Mouse (Mus musculus): ENCODE measurements around the gene Shd. TPM values are rescaled to one million over a fixed set of nuclear protein-coding genes. Genes with fewer than 3 reads are reported as not detected.

The Shd gene
- polyA plus RNA-seq, 1 experiment: 3.4 TPM

GRCm38 (mm10) chr17:56020400-56021084, 50.3 kb downstream of the Shd start:
- no peak overlapping the region for H3K4me3 ChIP-seq (ENCODE audit: low read depth, low read length)
- peaks cover 10% of the 10 kb centered on the region for H3K4me1 ChIP-seq (ENCODE audit: control insufficient read depth, insufficient read depth, insufficient read length, low read length)
- H3K27me3 ChIP-seq (ENCODE audit: control insufficient read depth, insufficient read depth, low read length): no peaks in the 10 kb centered on the region
- no peak overlapping the region for H3K27ac ChIP-seq (ENCODE audit: insufficient read depth, low read depth, low read length)
- H3K36me3 ChIP-seq (ENCODE audit: control insufficient read depth, insufficient read depth, low read length): peaks cover 45% of the 10 kb centered on the region
- WGBS: 85% methylated on average over 6 of the region's 6 CpGs
- no peak for TF ChIP-seq CTCF (IDR thresholded peaks at IDR 0.05; ENCODE audit: extremely low read depth, insufficient read length, insufficient replicate concordance, low read depth, low read length)
- TF ChIP-seq POLR2A (IDR thresholded peaks at IDR 0.05; ENCODE audit: low read depth, low read length): no peak

- Histone ChIP-seq H3K27me3 (ENCODE audit: control insufficient read depth, insufficient read depth, low read length) (no peaks in the 10 kb centered on the region), H3K27ac (ENCODE audit: insufficient read depth, low read depth, low read length) (no peak overlapping the region), H3K4me1 (ENCODE audit: control insufficient read depth, insufficient read depth, insufficient read length, low read length) (peaks cover 10% of the 10 kb centered on the region), H3K4me3 (ENCODE audit: low read depth, low read length) (no peak overlapping the region), H3K36me3 (ENCODE audit: control insufficient read depth, insufficient read depth, low read length) (peaks cover 37% of the 10 kb centered on the region)
- WGBS: 78% methylated on average over 4 of the region's 4 CpGs
- no peak for TF ChIP-seq CTCF (IDR thresholded peaks at IDR 0.05; ENCODE audit: extremely low read depth, insufficient read length, insufficient replicate concordance, low read depth, low read length)
- TF ChIP-seq POLR2A (IDR thresholded peaks at IDR 0.05; ENCODE audit: low read depth, low read length): no peak
Measured at GRCm38 (mm10) chr17:56021161-56021910, 51.1 kb downstream of the Shd start.

DNA sequence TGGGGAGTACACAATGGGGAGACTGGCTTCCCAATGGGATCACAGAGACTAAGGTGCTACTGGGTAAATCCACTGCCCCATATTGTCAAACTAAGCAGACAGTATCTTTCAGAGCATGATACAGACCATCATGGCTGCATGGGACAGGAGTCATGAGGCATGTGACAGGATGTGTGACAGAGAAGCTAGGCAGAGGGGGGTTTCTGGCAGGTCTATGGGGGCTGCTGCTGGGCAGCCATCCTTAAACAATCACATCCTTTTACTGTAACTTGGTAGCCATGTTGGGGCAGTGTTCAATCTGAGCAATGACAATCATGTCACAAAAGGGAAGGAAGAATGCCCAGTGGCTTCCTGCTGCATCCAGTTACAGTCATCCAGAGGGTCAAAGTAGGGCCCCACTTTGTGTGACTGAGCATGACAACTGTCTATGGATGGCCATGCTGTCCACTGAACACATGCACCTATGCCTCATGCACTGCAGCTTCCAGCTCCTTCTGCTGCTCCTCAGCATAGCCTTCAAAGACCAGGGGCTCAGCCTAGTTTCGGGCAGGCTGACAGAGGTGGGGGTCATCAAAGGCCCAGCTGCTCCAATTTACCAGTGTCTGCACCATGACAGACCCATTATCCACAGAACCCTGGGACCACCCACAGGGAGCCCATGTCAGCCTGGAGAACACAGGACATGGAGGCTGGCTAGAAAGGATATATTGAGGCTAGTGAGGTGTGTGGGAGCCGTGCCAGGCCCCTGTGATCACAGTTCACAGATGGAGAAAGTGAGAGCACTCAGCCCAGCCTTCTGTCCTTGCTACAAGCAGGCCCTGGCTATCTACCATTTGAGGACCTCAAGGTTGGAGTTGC, 52.1 kb downstream of the Shd start:
- no peak overlapping the region for H3K27ac ChIP-seq (ENCODE audit: insufficient read depth, low read depth, low read length)
- H3K4me1 ChIP-seq (ENCODE audit: control insufficient read depth, insufficient read depth, insufficient read length, low read length): peaks cover 10% of the 10 kb centered on the region

DNA sequence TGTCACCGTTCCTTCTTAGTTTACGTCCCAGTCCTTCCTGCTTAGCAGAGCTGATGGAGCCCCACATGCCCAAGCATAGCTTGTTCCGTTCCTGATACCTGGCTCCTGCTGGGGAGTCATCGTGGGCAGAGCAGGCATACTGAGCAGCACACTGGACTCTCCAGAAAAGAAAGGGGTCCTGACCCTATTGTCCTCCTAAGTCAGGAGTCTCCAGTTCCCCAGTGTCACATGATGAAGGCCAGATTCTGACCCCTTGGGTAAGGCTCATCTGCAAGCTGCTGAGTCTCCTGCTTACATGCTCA, 52.7 kb downstream of the Shd start:
- Histone ChIP-seq H3K4me1 (ENCODE audit: control insufficient read depth, insufficient read depth, insufficient read length, low read length) (peaks cover 10% of the 10 kb centered on the region), H3K27me3 (ENCODE audit: control insufficient read depth, insufficient read depth, low read length) (no peaks in the 10 kb centered on the region), H3K4me3 (ENCODE audit: low read depth, low read length) (no peak overlapping the region), H3K27ac (ENCODE audit: insufficient read depth, low read depth, low read length) (no peak overlapping the region), H3K36me3 (ENCODE audit: control insufficient read depth, insufficient read depth, low read length) (peaks cover 21% of the 10 kb centered on the region)
- TF ChIP-seq POLR2A (IDR thresholded peaks at IDR 0.05; ENCODE audit: low read depth, low read length) (no peak), CTCF (IDR thresholded peaks at IDR 0.05; ENCODE audit: extremely low read depth, insufficient read length, insufficient replicate concordance, low read depth, low read length) (no peak)
- WGBS: 90% methylated on average over 4 of the region's 4 CpGs

More for the DNA sequence above, 52.1 kb downstream of the Shd start:
- TF ChIP-seq CTCF (IDR thresholded peaks at IDR 0.05; ENCODE audit: extremely low read depth, insufficient read length, insufficient replicate concordance, low read depth, low read length) (no peak), POLR2A (IDR thresholded peaks at IDR 0.05; ENCODE audit: low read depth, low read length) (no peak)
- no peaks in the 10 kb centered on the region for H3K27me3 ChIP-seq (ENCODE audit: control insufficient read depth, insufficient read depth, low read length)
- peaks cover 27% of the 10 kb centered on the region for H3K36me3 ChIP-seq (ENCODE audit: control insufficient read depth, insufficient read depth, low read length)
- H3K4me3 ChIP-seq (ENCODE audit: low read depth, low read length): no peak overlapping the region
- WGBS: 90% methylated on average over 2 of the region's 2 CpGs

- no peak overlapping the region for H3K27ac ChIP-seq (ENCODE audit: insufficient read depth, low read depth, low read length)
Measured at GRCm38 (mm10) chr17:56023386-56023785, 53.1 kb downstream of the Shd start.

DNA sequence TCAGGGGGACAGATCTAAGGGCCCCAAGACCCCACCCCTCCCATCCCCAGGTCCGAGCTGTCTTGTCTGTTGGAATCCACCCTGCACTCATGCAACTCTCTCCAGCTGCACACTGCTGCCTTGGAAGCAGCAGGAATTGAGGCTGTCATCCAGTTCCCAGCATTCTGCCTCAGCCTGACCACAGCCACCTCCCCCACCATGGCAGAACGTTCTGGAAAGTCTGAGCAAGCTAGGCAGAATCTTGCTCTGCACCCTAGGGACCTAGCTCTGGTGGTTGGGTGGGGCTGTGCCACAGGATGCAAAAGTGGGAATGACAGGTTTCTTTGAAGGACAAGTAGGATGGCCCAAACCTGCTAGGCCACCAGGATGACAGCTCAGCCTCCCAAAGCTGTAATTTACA, 54.2 kb downstream of the Shd start:
- H3K36me3 ChIP-seq (ENCODE audit: control insufficient read depth, insufficient read depth, low read length): peaks cover 10% of the 10 kb centered on the region
- no peaks in the 10 kb centered on the region for H3K27me3 ChIP-seq (ENCODE audit: control insufficient read depth, insufficient read depth, low read length)
- TF ChIP-seq POLR2A (IDR thresholded peaks at IDR 0.05; ENCODE audit: low read depth, low read length) (no peak), CTCF (IDR thresholded peaks at IDR 0.05; ENCODE audit: extremely low read depth, insufficient read length, insufficient replicate concordance, low read depth, low read length) (no peak)
- H3K4me3 ChIP-seq (ENCODE audit: low read depth, low read length): no peak overlapping the region
- H3K4me1 ChIP-seq (ENCODE audit: control insufficient read depth, insufficient read depth, insufficient read length, low read length): peaks cover 10% of the 10 kb centered on the region
- 65% methylated on average over 2 of the region's 2 CpGs for WGBS
- H3K27ac ChIP-seq (ENCODE audit: insufficient read depth, low read depth, low read length): no peak overlapping the region

More at GRCm38 (mm10) chr17:56023386-56023785, 53.1 kb downstream of the Shd start:
- Histone ChIP-seq H3K4me3 (ENCODE audit: low read depth, low read length) (no peak overlapping the region), H3K27me3 (ENCODE audit: control insufficient read depth, insufficient read depth, low read length) (no peaks in the 10 kb centered on the region), H3K4me1 (ENCODE audit: control insufficient read depth, insufficient read depth, insufficient read length, low read length) (peaks cover 10% of the 10 kb centered on the region), H3K36me3 (ENCODE audit: control insufficient read depth, insufficient read depth, low read length) (peaks cover 20% of the 10 kb centered on the region)
- TF ChIP-seq CTCF (IDR thresholded peaks at IDR 0.05; ENCODE audit: extremely low read depth, insufficient read length, insufficient replicate concordance, low read depth, low read length) (no peak), POLR2A (IDR thresholded peaks at IDR 0.05; ENCODE audit: low read depth, low read length) (no peak)
- 39% methylated on average over 5 of the region's 5 CpGs for WGBS

Data from small intestine, adult 2 months (tissue).